Mouse (Mus musculus) midbrain, embryonic 13.5 days (tissue): ENCODE data around the gene Eif4g3. TPM values are rescaled to one million over a fixed set of nuclear protein-coding genes. Genes with fewer than 3 reads are reported as not detected.

Experiments
- ATAC-seq: fragments of 200-750 bp; cut with Nextera tagmentation; 2 replicates; pipeline ENCODE4 v1.8.0; 2017; ENCODE audit warnings: mild to moderate bottlenecking, moderate TSS enrichment, moderate library complexity
- H3K27ac ChIP-seq: fragments of 300-500 bp; sonication (generic); 2 replicates; pipeline ENCODE4 v1.5.1; 2015; ENCODE audit warnings: inconsistent platforms, mild to moderate bottlenecking, moderate library complexity
- H3K27me3 ChIP-seq: fragments of 300-500 bp; sonication (generic); 2 replicates; pipeline ENCODE4 v1.6.1; 2015; ENCODE audit warnings: mild to moderate bottlenecking, inconsistent platforms
- H3K36me3 ChIP-seq: fragments of 300-500 bp; sonication (generic); 2 replicates; pipeline ENCODE4 v1.6.1; 2015; ENCODE audit warnings: mild to moderate bottlenecking, inconsistent platforms
- H3K4me1 ChIP-seq: fragments of 300-500 bp; sonication (generic); replicated peaks from 2 replicates; pipeline ENCODE4 v1.6.1; 2015; ENCODE audit warnings: inconsistent platforms
- H3K4me2 ChIP-seq: fragments of 300-500 bp; sonication (generic); replicated peaks from 2 replicates; pipeline ENCODE4 v1.6.1; 2015; ENCODE audit warnings: moderate library complexity, mild to moderate bottlenecking, inconsistent platforms
- H3K4me3 ChIP-seq: fragments of 300-500 bp; sonication (generic); replicated peaks from 2 replicates; pipeline ENCODE4 v1.5.1; 2015; ENCODE audit warnings: mild to moderate bottlenecking, inconsistent platforms
- H3K9ac ChIP-seq: fragments of 300-500 bp; sonication (generic); replicated peaks from 2 replicates; pipeline ENCODE4 v1.6.1; 2015; ENCODE audit warnings: mild to moderate bottlenecking, inconsistent platforms
- H3K9me3 ChIP-seq: fragments of 300-500 bp; sonication (generic); 2 replicates; pipeline ENCODE4 v1.6.1; 2016; ENCODE audit warnings: mild to moderate bottlenecking, inconsistent platforms
- WGBS: fragments of 180-500 bp; shearing (Covaris S2); methylation state at CpG from one replicate; pipeline ENCODE4 v1.1.7; 2015; 5-methylcytosine and 5-hydroxymethylcytosine counted together
- polyA plus RNA-seq: library from polyadenylated mRNA; unstranded; fragments of >200 nt; fragmentation: Nextera tagmentation; extraction: Ambion mirVana; gene quantifications from 2 replicates; pipeline ENCODE4 v1.2.1, GENCODE M21; 2015

Eif4g3 gene
- polyA plus RNA-seq, 1 experiment from 2014 or later, result 55.5 TPM

- Histone ChIP-seq H3K36me3 (peaks cover 63% of the 10 kb centered on the region), H3K4me2 (no peak overlapping the region)
- 82% methylated on average over 3 of the region's 3 CpGs for WGBS
Measured at GRCm38 (mm10) chr4:138161550-138161949, 168.7 kb downstream of the Eif4g3 start.

GRCm38 (mm10) chr4:138163836-138164235, 171.0 kb downstream of the Eif4g3 start:
- ATAC-seq, result peak; percentile 60; the same call in 1 of the 2 replicates
- WGBS, result 14% methylated on average over 2 of the region's 2 CpGs
- Histone ChIP-seq H3K9ac (no peak overlapping the region), H3K4me2 (no peak overlapping the region), H3K9me3 (no peaks in the 10 kb centered on the region), H3K4me3 (no peak overlapping the region), H3K4me1 (peaks cover 16% of the 10 kb centered on the region), H3K27ac (peak overlapping the region; percentile 80), H3K36me3 (peaks cover 66% of the 10 kb centered on the region), H3K27me3 (no peaks in the 10 kb centered on the region)

More at GRCm38 (mm10) chr4:138161550-138161949, 168.7 kb downstream of the Eif4g3 start:
- H3K27ac ChIP-seq, result no peak overlapping the region
- no peak overlapping the region for H3K4me3 ChIP-seq
- ATAC-seq, result no peak
- no peaks in the 10 kb centered on the region for H3K27me3 ChIP-seq
- H3K4me1 ChIP-seq, result peaks cover 16% of the 10 kb centered on the region
- no peaks in the 10 kb centered on the region for H3K9me3 ChIP-seq
- no peak overlapping the region for H3K9ac ChIP-seq

GRCm38 (mm10) chr4:138164860-138165259, 172.0 kb downstream of the Eif4g3 start:
- 88% methylated on average over 2 of the region's 2 CpGs for WGBS
- H3K36me3 ChIP-seq, result peaks cover 68% of the 10 kb centered on the region
- ATAC-seq, result no peak

GRCm38 (mm10) chr4:138166519-138166918, 173.7 kb downstream of the Eif4g3 start:
- ATAC-seq, result no peak
- H3K27ac ChIP-seq, result no peak overlapping the region
- no peaks in the 10 kb centered on the region for H3K9me3 ChIP-seq
- H3K4me3 ChIP-seq, result no peak overlapping the region
- WGBS, result 95% methylated on average over 10 of the region's 10 CpGs
- H3K36me3 ChIP-seq, result peaks cover 72% of the 10 kb centered on the region
- H3K4me2 ChIP-seq, result no peak overlapping the region
- H3K9ac ChIP-seq, result no peak overlapping the region
- H3K4me1 ChIP-seq, result peaks cover 16% of the 10 kb centered on the region
- H3K27me3 ChIP-seq, result no peaks in the 10 kb centered on the region

More at GRCm38 (mm10) chr4:138164860-138165259, 172.0 kb downstream of the Eif4g3 start:
- Histone ChIP-seq H3K9me3 (no peaks in the 10 kb centered on the region), H3K9ac (no peak overlapping the region), H3K27me3 (no peaks in the 10 kb centered on the region), H3K4me1 (peaks cover 16% of the 10 kb centered on the region), H3K4me3 (no peak overlapping the region), H3K4me2 (no peak overlapping the region), H3K27ac (no peak overlapping the region)

- H3K27ac ChIP-seq, result no peak overlapping the region
- H3K4me2 ChIP-seq, result no peak overlapping the region
- 81% methylated on average over 3 of the region's 3 CpGs for WGBS
- peaks cover 81% of the 10 kb centered on the region for H3K36me3 ChIP-seq
- no peak overlapping the region for H3K4me3 ChIP-seq
- ATAC-seq, result no peak
- no peaks in the 10 kb centered on the region for H3K9me3 ChIP-seq
- H3K4me1 ChIP-seq, result peaks cover 12% of the 10 kb centered on the region
- H3K27me3 ChIP-seq, result no peaks in the 10 kb centered on the region
- no peak overlapping the region for H3K9ac ChIP-seq
Measured at GRCm38 (mm10) chr4:138168162-138168561, 175.3 kb downstream of the Eif4g3 start.

- H3K9ac ChIP-seq, result no peak overlapping the region
- H3K36me3 ChIP-seq, result peaks cover 94% of the 10 kb centered on the region
- H3K27ac ChIP-seq, result no peak overlapping the region
- no peak overlapping the region for H3K4me2 ChIP-seq
- ATAC-seq, result no peak
- no peaks in the 10 kb centered on the region for H3K27me3 ChIP-seq
- H3K4me3 ChIP-seq, result no peak overlapping the region
- H3K4me1 ChIP-seq, result no peaks in the 10 kb centered on the region
- 94% methylated on average over 4 of the region's 4 CpGs for WGBS
- H3K9me3 ChIP-seq, result no peaks in the 10 kb centered on the region
Measured at GRCm38 (mm10) chr4:138169420-138169819, 176.6 kb downstream of the Eif4g3 start.

- Histone ChIP-seq H3K36me3 (peaks cover 96% of the 10 kb centered on the region), H3K27me3 (no peaks in the 10 kb centered on the region), H3K4me3 (no peak overlapping the region), H3K27ac (no peak overlapping the region), H3K4me2 (no peak overlapping the region), H3K9ac (no peak overlapping the region), H3K9me3 (no peaks in the 10 kb centered on the region), H3K4me1 (no peaks in the 10 kb centered on the region)
- ATAC-seq, result no peak
- WGBS, result 96% methylated on average over 4 of the region's 4 CpGs
Measured at GRCm38 (mm10) chr4:138172686-138173085, 179.9 kb downstream of the Eif4g3 start.

- Histone ChIP-seq H3K27ac (no peak overlapping the region), H3K27me3 (no peaks in the 10 kb centered on the region), H3K9ac (no peak overlapping the region), H3K4me2 (no peak overlapping the region), H3K4me3 (no peak overlapping the region), H3K9me3 (no peaks in the 10 kb centered on the region), H3K4me1 (no peaks in the 10 kb centered on the region), H3K36me3 (peaks cover 95% of the 10 kb centered on the region)
- no peak for ATAC-seq
- WGBS, result 95% methylated on average over 5 of the region's 5 CpGs
Measured at GRCm38 (mm10) chr4:138179391-138179790, 186.6 kb downstream of the Eif4g3 start.

GRCm38 (mm10) chr4:138180719-138181118, 187.9 kb downstream of the Eif4g3 start:
- no peak overlapping the region; the same call in 1 of the 2 replicates for H3K27ac ChIP-seq
- H3K9ac ChIP-seq, result no peak overlapping the region
- WGBS, result 95% methylated on average over 4 of the region's 4 CpGs
- no peak overlapping the region for H3K4me3 ChIP-seq
- no peak overlapping the region for H3K4me2 ChIP-seq
- no peaks in the 10 kb centered on the region for H3K9me3 ChIP-seq
- H3K36me3 ChIP-seq, result peaks cover 95% of the 10 kb centered on the region
- no peaks in the 10 kb centered on the region for H3K27me3 ChIP-seq
- H3K4me1 ChIP-seq, result no peaks in the 10 kb centered on the region
- ATAC-seq, result no peak

- H3K27ac ChIP-seq, result no peak overlapping the region
- H3K4me1 ChIP-seq, result no peaks in the 10 kb centered on the region
- 96% methylated on average over 5 of the region's 5 CpGs for WGBS
- no peaks in the 10 kb centered on the region for H3K27me3 ChIP-seq
- peaks cover 93% of the 10 kb centered on the region for H3K36me3 ChIP-seq
- ATAC-seq, result no peak
- no peak overlapping the region for H3K9ac ChIP-seq
- no peak overlapping the region for H3K4me2 ChIP-seq
- H3K4me3 ChIP-seq, result no peak overlapping the region
- no peaks in the 10 kb centered on the region for H3K9me3 ChIP-seq
Measured at GRCm38 (mm10) chr4:138184056-138184455, 191.2 kb downstream of the Eif4g3 start.

- no peak for ATAC-seq
- peaks cover 94% of the 10 kb centered on the region for H3K36me3 ChIP-seq
- no peaks in the 10 kb centered on the region for H3K9me3 ChIP-seq
- H3K27ac ChIP-seq, result no peak overlapping the region
- 93% methylated on average over 5 of the region's 5 CpGs for WGBS
- no peak overlapping the region for H3K9ac ChIP-seq
- no peak overlapping the region for H3K4me3 ChIP-seq
- no peaks in the 10 kb centered on the region for H3K4me1 ChIP-seq
- no peak overlapping the region for H3K4me2 ChIP-seq
- no peaks in the 10 kb centered on the region for H3K27me3 ChIP-seq
Measured at GRCm38 (mm10) chr4:138184573-138184981, 191.8 kb downstream of the Eif4g3 start.

GRCm38 (mm10) chr4:138185961-138186360, 193.1 kb downstream of the Eif4g3 start:
- no peak overlapping the region for H3K27ac ChIP-seq
- H3K4me3 ChIP-seq, result no peak overlapping the region
- H3K4me1 ChIP-seq, result no peaks in the 10 kb centered on the region
- H3K36me3 ChIP-seq, result peaks cover 93% of the 10 kb centered on the region
- no peak for ATAC-seq
- H3K4me2 ChIP-seq, result no peak overlapping the region
- no peaks in the 10 kb centered on the region for H3K27me3 ChIP-seq
- no peak overlapping the region for H3K9ac ChIP-seq
- H3K9me3 ChIP-seq, result no peaks in the 10 kb centered on the region
- WGBS, result 95% methylated on average over 7 of the region's 7 CpGs

- Histone ChIP-seq H3K9ac (no peak overlapping the region), H3K36me3 (peaks cover 95% of the 10 kb centered on the region), H3K4me2 (no peak overlapping the region), H3K4me3 (no peak overlapping the region), H3K27ac (no peak overlapping the region), H3K9me3 (no peaks in the 10 kb centered on the region), H3K4me1 (no peaks in the 10 kb centered on the region), H3K27me3 (no peaks in the 10 kb centered on the region)
- no peak for ATAC-seq
- 97% methylated on average over 7 of the region's 7 CpGs for WGBS
Measured at GRCm38 (mm10) chr4:138187995-138188394, 195.2 kb downstream of the Eif4g3 start.
